ENCODE assay signal across 14 mouse cellular contexts in the genomic region with DNA sequence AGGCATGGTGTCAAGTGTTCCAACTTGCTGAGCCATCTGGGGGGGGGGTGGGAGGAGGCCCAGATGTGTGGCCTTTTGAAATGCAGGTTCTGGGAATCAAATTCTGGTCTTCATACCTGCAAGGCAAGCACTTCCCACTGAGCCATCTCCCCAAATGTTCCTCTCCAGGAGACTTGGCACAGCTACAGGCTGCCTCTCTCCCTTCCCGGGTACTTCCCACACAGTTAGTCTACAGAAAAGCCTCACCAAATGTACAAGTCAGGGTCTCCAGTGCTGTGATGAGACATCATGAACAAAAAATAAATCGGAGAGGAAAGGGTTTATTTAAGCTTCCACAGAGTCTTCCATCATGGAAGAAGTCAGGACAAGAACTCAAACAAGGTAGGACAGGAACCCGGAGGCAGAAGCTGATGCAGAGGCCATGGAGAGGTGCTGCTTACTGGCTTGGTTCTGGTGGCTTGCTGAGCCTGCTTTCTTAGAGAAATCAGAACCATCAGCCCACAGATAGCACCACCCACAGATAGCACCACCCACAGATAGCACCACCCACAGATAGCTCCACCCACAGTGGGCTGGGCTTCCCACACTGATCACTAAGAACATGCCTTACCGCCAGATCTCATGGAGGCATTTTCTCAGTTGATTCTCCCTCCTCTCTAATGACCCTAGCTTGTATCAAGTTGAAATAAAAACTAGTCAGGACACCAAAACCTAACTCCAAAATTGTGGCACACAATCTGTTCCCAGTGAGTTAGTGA. TPM values are rescaled to one million over a fixed set of nuclear protein-coding genes. Genes with fewer than 3 reads are reported as not detected.
DNase-seq lines count a peak whose midpoint lies in the region; ATAC-seq and TF ChIP-seq lines count a peak whose summit lies in the region.
"Had no signal": no experiment of that assay in that cellular context is flagged by ENCODE, and none has a peak within 500 bp of the region (broad histone marks: within the 10 kb centered on the region; RNA-seq: fewer than 3 reads in every experiment).

No protein-coding gene starts in this region.

- H3K4me1 ChIP-seq in kidney, adult 2 months (ENCODE audit: control insufficient read depth, insufficient read depth, low read length) = no peaks in the 10 kb centered on the region
- H3K4me1 ChIP-seq in liver, postnatal 0 days (ENCODE audit: insufficient read depth) = no peaks in the 10 kb centered on the region
- H3K4me1 ChIP-seq: limb, embryonic 15.5 days had no signal

- H3K27me3 ChIP-seq in kidney, adult 2 months (replicated peaks; ENCODE audit: control insufficient read depth, insufficient read depth, low read length) = no peaks in the 10 kb centered on the region
- H3K27me3 ChIP-seq in liver, postnatal 0 days (ENCODE audit: insufficient read depth, low read length) = no peaks in the 10 kb centered on the region
- H3K27me3 ChIP-seq: limb, embryonic 15.5 days had no signal

- DNase-seq in kidney, adult 2 months = peak; percentile 21
- no peak for DNase-seq in kidney, adult 9 months
- DNase-seq in A20 (ENCODE audit: low read depth, low spot score) (peak; percentile 56), NIH3T3 (ENCODE audit: low read depth) (peak; percentile 7)
- DNase-seq in liver, postnatal 0 days = peak; percentile 24
- DNase-seq in frontal cortex, postnatal 14 days (ENCODE audit: low spot score in 2 of 2) = no peak
- DNase-seq in adrenal gland, adult (ENCODE audit: inconsistent age in 2 of 2, low spot score in 1 of 2) = no peak
- DNase-seq: adrenal gland, postnatal 10 days; cerebellum, postnatal 36 days; heart, postnatal 36 days; thymus, postnatal 4 days had no signal

- ATAC-seq in liver, postnatal 0 days = no peak
- ATAC-seq: inflammation-experienced regulatory T-cells, adult 6 months had no signal

- H3K4me3 ChIP-seq in kidney, adult 2 months (ENCODE audit: insufficient read depth, low read depth, low read length) = no peak overlapping the region
- no peak overlapping the region for H3K4me3 ChIP-seq in liver, postnatal 0 days (ENCODE audit: low read depth, low read length)
- H3K4me3 ChIP-seq: limb, embryonic 15.5 days; neural tube, embryonic 13.5 days had no signal

- H3K9me3 ChIP-seq in liver, postnatal 0 days (ENCODE audit: low read length) = no peaks in the 10 kb centered on the region
- H3K9me3 ChIP-seq: limb, embryonic 15.5 days; neural tube, embryonic 13.5 days had no signal

- no peak for TF ChIP-seq EP300 in liver, postnatal 0 days (IDR thresholded peaks at IDR 0.05; ENCODE audit: low read depth)

- no peak for TF ChIP-seq CTCF in kidney, adult 2 months (conservative IDR thresholded peaks at IDR 0.05; ENCODE audit: insufficient read depth, insufficient read length, low read depth, low read length)
- TF ChIP-seq CTCF in liver, postnatal 0 days (IDR thresholded peaks at IDR 0.05; ENCODE audit: low read depth) = no peak

- no peak overlapping the region for H3K4me2 ChIP-seq in liver, postnatal 0 days (ENCODE audit: low read depth, low read length)
- H3K4me2 ChIP-seq: limb, embryonic 15.5 days; neural tube, embryonic 13.5 days had no signal

- 76% methylated on average over 4 of the region's 4 CpGs for WGBS in kidney, adult 2 months
- 75% methylated on average over 4 of the region's 4 CpGs for WGBS in liver, postnatal 0 days (ENCODE audit: insufficient replicate concordance)

- H3K27ac ChIP-seq in kidney, adult 2 months (ENCODE audit: insufficient read depth, low read depth, low read length) = no peak overlapping the region
- H3K27ac ChIP-seq in liver, postnatal 0 days (ENCODE audit: low read depth) = no peak overlapping the region
- H3K27ac ChIP-seq: limb, embryonic 15.5 days; neural tube, embryonic 13.5 days had no signal

- no peaks in the 10 kb centered on the region for H3K36me3 ChIP-seq in kidney, adult 2 months (ENCODE audit: control insufficient read depth, insufficient read depth, low read length)
- H3K36me3 ChIP-seq in liver, postnatal 0 days (replicated peaks; ENCODE audit: insufficient read depth, low read length) = no peaks in the 10 kb centered on the region
- H3K36me3 ChIP-seq: limb, embryonic 15.5 days; neural tube, embryonic 13.5 days had no signal

- no peak overlapping the region for H3K9ac ChIP-seq in liver, postnatal 0 days (replicated peaks)
- H3K9ac ChIP-seq: limb, embryonic 15.5 days; neural tube, embryonic 13.5 days had no signal

- TF ChIP-seq POLR2A in kidney, adult 2 months (IDR thresholded peaks at IDR 0.05; ENCODE audit: low read depth, low read length) = no peak

RNA-seq across cellular contexts. Expression of a gene that starts 7.4 kb away (rescaled TPM):
- 27.3 and 32.2 TPM in 2 replicates for polyA plus RNA-seq in kidney, adult 2 months (2012; rRNA removed)
- polyA plus RNA-seq in liver, postnatal 0 days (2015; fragmentation: Nextera tagmentation; extraction: Ambion mirVana) = 9.8 and 13.9 TPM in 2 replicates

RNA-seq across cellular contexts. Expression of a gene that starts 50.0 kb away (rescaled TPM):
- polyA plus RNA-seq in kidney, adult 2 months (2012; rRNA removed) = 17.8 and 20.7 TPM in 2 replicates
- polyA plus RNA-seq in liver, postnatal 0 days (2015; fragmentation: Nextera tagmentation; extraction: Ambion mirVana) = 6.8 and 8.8 TPM in 2 replicates

RNA-seq across cellular contexts. Expression of a gene that starts 50.1 kb away (rescaled TPM):
- polyA plus RNA-seq in kidney, adult 2 months (2012; rRNA removed) = 0.06 and 0.07 TPM in 2 replicates
- polyA plus RNA-seq in liver, postnatal 0 days (2015; fragmentation: Nextera tagmentation; extraction: Ambion mirVana) = 0.09 and 0.22 TPM in 2 replicates
- polyA plus RNA-seq: inflammation-experienced regulatory T-cells, adult 6 months had no signal

Comparison
In these comparisons a context has a peak if more than half of its experiments do, and no peak if none do; other contexts are left out.
1. DNase-seq: peak in kidney, adult 2 months (single experiment), A20 (single experiment), NIH3T3 (single experiment) and liver, postnatal 0 days (single experiment); none in kidney, adult 9 months (single experiment), frontal cortex, postnatal 14 days (0 of 2) and adrenal gland, adult (0 of 2).